In genomic region chr5:100428031-100428733, GRCm38 (mm10) we compare ENCODE assay signal across 7 mouse cellular contexts. TPM values are rescaled to one million over a fixed set of nuclear protein-coding genes. Genes with fewer than 3 reads are reported as not detected.
A peak's percentile ranks its signal among the peaks of the same experiment; 100 is the strongest.
DNase-seq lines count a peak whose midpoint lies in the region; ATAC-seq and TF ChIP-seq lines count a peak whose summit lies in the region.

No protein-coding gene starts in this region.

- peaks cover 53% of the 10 kb centered on the region for H3K4me1 ChIP-seq in lung, embryonic 15.5 days
- H3K4me1 ChIP-seq in lung, adult 2 months (ENCODE audit: control insufficient read depth, insufficient read depth, low read length), result peaks cover 21% of the 10 kb centered on the region
- H3K4me1 ChIP-seq in embryonic facial prominence, embryonic 11.5 days (ENCODE audit: control insufficient read depth, insufficient read depth, low read length), result no peaks in the 10 kb centered on the region; the same call in 1 of the 2 replicates
- H3K4me1 ChIP-seq in intestine, embryonic 14.5 days (replicated peaks; ENCODE audit: control insufficient read depth, insufficient read depth, low read length), result peaks cover 39% of the 10 kb centered on the region

- H3K9me3 ChIP-seq in lung, embryonic 15.5 days, result no peaks in the 10 kb centered on the region
- no peaks in the 10 kb centered on the region for H3K9me3 ChIP-seq in embryonic facial prominence, embryonic 11.5 days (replicated peaks; ENCODE audit: control insufficient read depth, low read length)
- no peaks in the 10 kb centered on the region for H3K9me3 ChIP-seq in intestine, embryonic 14.5 days (ENCODE audit: control insufficient read depth, low read length)

- no peaks in the 10 kb centered on the region for H3K27me3 ChIP-seq in lung, embryonic 15.5 days
- H3K27me3 ChIP-seq in embryonic facial prominence, embryonic 11.5 days (ENCODE audit: control insufficient read depth, insufficient read depth, low read length), result no peaks in the 10 kb centered on the region
- no peaks in the 10 kb centered on the region for H3K27me3 ChIP-seq in intestine, embryonic 14.5 days (replicated peaks; ENCODE audit: control insufficient read depth, insufficient read depth, low read length)

- peaks cover 36% of the 10 kb centered on the region for H3K36me3 ChIP-seq in lung, embryonic 15.5 days
- H3K36me3 ChIP-seq in embryonic facial prominence, embryonic 11.5 days (replicated peaks; ENCODE audit: control insufficient read depth, insufficient read depth, low read depth, low read length), result peaks cover 2% of the 10 kb centered on the region; the same call in 1 of the 2 replicates
- H3K36me3 ChIP-seq in intestine, embryonic 14.5 days (ENCODE audit: control insufficient read depth, insufficient read depth, low read length), result peaks cover 50% of the 10 kb centered on the region

- no peak overlapping the region for H3K27ac ChIP-seq in lung, embryonic 15.5 days
- no peak overlapping the region; the same call in 1 of the 2 replicates for H3K27ac ChIP-seq in embryonic facial prominence, embryonic 11.5 days (replicated peaks; ENCODE audit: low read depth, low read length)
- no peak overlapping the region for H3K27ac ChIP-seq in intestine, embryonic 14.5 days (ENCODE audit: low read depth)

- ATAC-seq in lung, embryonic 15.5 days (ENCODE audit: borderline replicate concordance, extremely low read depth, low FRiP score, low TSS enrichment), result no peak
- no peak for ATAC-seq in embryonic facial prominence, embryonic 11.5 days (replicated peaks; ENCODE audit: insufficient number of reproducible peaks, low FRiP score, low TSS enrichment, low read depth)
- no peak for ATAC-seq in intestine, embryonic 14.5 days (replicated peaks; ENCODE audit: low FRiP score, low TSS enrichment, low read depth)

- WGBS in lung, embryonic 15.5 days, result 3% methylated on average over 5 of the region's 5 CpGs
- 9% methylated on average over 5 of the region's 5 CpGs for WGBS in lung, adult 2 months
- 16% methylated on average over 5 of the region's 5 CpGs for WGBS in embryonic facial prominence, embryonic 11.5 days
- WGBS in intestine, embryonic 14.5 days, result 9% methylated on average over 5 of the region's 5 CpGs

- peak overlapping the region; percentile 77 for H3K9ac ChIP-seq in lung, embryonic 15.5 days
- peak overlapping the region; percentile 96 for H3K9ac ChIP-seq in embryonic facial prominence, embryonic 11.5 days (replicated peaks; ENCODE audit: low read length)
- H3K9ac ChIP-seq in intestine, embryonic 14.5 days (ENCODE audit: low read length), result peak overlapping the region; percentile 98

- peak overlapping the region; percentile 86 for H3K4me2 ChIP-seq in lung, embryonic 15.5 days
- peak overlapping the region; percentile 81 for H3K4me2 ChIP-seq in embryonic facial prominence, embryonic 11.5 days (ENCODE audit: low read depth, low read length)
- H3K4me2 ChIP-seq in intestine, embryonic 14.5 days (ENCODE audit: low read length), result peak overlapping the region; percentile 96

- no peak for DNase-seq in lung, adult 2 months
- no peak for DNase-seq in embryonic facial prominence, embryonic 11.5 days (ENCODE audit: low spot score)
- no peak for DNase-seq in intestine, embryonic 14.5 days (ENCODE audit: low spot score)
- DNase-seq in neural tube, embryonic 10.5 days (ENCODE audit: extremely low spot score, low spot score), result peak; percentile 20
- no peak for DNase-seq in testis, postnatal 14 days (ENCODE audit: low spot score)
- DNase-seq in ovary, adult 18-20 months (ENCODE audit: low spot score), result no peak

- H3K4me3 ChIP-seq in lung, embryonic 15.5 days, result peak overlapping the region; percentile 84
- no peak overlapping the region for H3K4me3 ChIP-seq in lung, adult 2 months (replicated peaks; ENCODE audit: extremely low read depth, low read depth, low read length)
- peak overlapping the region; percentile 74 for H3K4me3 ChIP-seq in embryonic facial prominence, embryonic 11.5 days (ENCODE audit: low read depth, low read length)
- peak overlapping the region; percentile 94 for H3K4me3 ChIP-seq in intestine, embryonic 14.5 days (ENCODE audit: low read depth, low read length)

- TF ChIP-seq CTCF in lung, adult 2 months (IDR thresholded peaks at IDR 0.05; ENCODE audit: insufficient read depth, low read length), result no peak

- no peak for TF ChIP-seq POLR2A in lung, adult 2 months (IDR thresholded peaks at IDR 0.05; ENCODE audit: borderline replicate concordance, extremely low read depth, low read depth, low read length)

RNA-seq across cellular contexts. Expression of gene Sec31a, which starts 12.1 kb away (rescaled TPM):
- 145 and 152 TPM in 2 replicates for polyA plus RNA-seq in lung, embryonic 15.5 days (2015; fragmentation: Nextera tagmentation; extraction: Ambion mirVana)
- polyA plus RNA-seq in lung, adult 2 months (2012; rRNA removed), result 192 and 194 TPM in 2 replicates
- polyA plus RNA-seq in embryonic facial prominence, embryonic 11.5 days (2014; fragmentation: Nextera tagmentation; extraction: Ambion mirVana), result 118 and 120 TPM in 2 replicates
- polyA plus RNA-seq in intestine, embryonic 14.5 days (2014; fragmentation: Nextera tagmentation; extraction: Ambion mirVana), result 170 TPM in 2 replicates
